Mouse (Mus musculus) heart, postnatal 0 days (tissue): ENCODE data around the gene Lpar5. TPM values are rescaled to one million over a fixed set of nuclear protein-coding genes. Genes with fewer than 3 reads are reported as not detected.

Experiments
- ATAC-seq: fragments of 200-750 bp; cut with Nextera tagmentation; 2 replicates; pipeline ENCODE4 v1.8.0; 2017; ENCODE audit warnings: low read depth, moderate number of reproducible peaks, moderate library complexity; ENCODE audit not compliant: insufficient read depth
- DNase-seq: peaks from one replicate; pipeline ENCODE4 v3.0.0-alpha.2; 2016; ENCODE audit warnings: low spot score
- H3K27ac ChIP-seq: fragments of 300-500 bp; sonication (generic); 2 replicates; pipeline ENCODE4 v1.5.1; 2014; ENCODE audit warnings: low read depth, mild to moderate bottlenecking
- H3K27me3 ChIP-seq: fragments of 300-500 bp; sonication (generic); 2 replicates; pipeline ENCODE4 v1.6.1; 2014; ENCODE audit warnings: low read length, mixed read lengths; ENCODE audit not compliant: control insufficient read depth, insufficient read depth
- H3K36me3 ChIP-seq: fragments of 300-500 bp; sonication (generic); replicated peaks from 2 replicates; pipeline ENCODE4 v1.6.1; 2014; ENCODE audit warnings: low read length, mixed read lengths; ENCODE audit not compliant: control insufficient read depth, insufficient read depth
- H3K4me1 ChIP-seq: fragments of 300-500 bp; sonication (generic); 2 replicates; pipeline ENCODE4 v1.6.1; 2014; ENCODE audit warnings: antibody characterized with exemption; ENCODE audit not compliant: control insufficient read depth, insufficient read depth
- H3K4me2 ChIP-seq: fragments of 300-500 bp; sonication (generic); 2 replicates; pipeline ENCODE4 v1.6.1; 2014; ENCODE audit warnings: low read depth, mild to moderate bottlenecking, low read length, moderate library complexity
- H3K4me3 ChIP-seq: fragments of 300-500 bp; sonication (generic); 2 replicates; pipeline ENCODE4 v1.5.1; 2014; ENCODE audit warnings: low read depth, low read length
- H3K9ac ChIP-seq: fragments of 300-500 bp; sonication (generic); replicated peaks from 2 replicates; pipeline ENCODE4 v1.6.1; 2014; ENCODE audit warnings: low read depth, low read length, mixed read lengths
- H3K9me3 ChIP-seq: fragments of 300-500 bp; sonication (generic); replicated peaks from 2 replicates; pipeline ENCODE4 v1.6.1; 2016; ENCODE audit warnings: low read length; ENCODE audit not compliant: control insufficient read depth
- CTCF ChIP-seq: IDR thresholded peaks from 2 replicates; pipeline ENCODE4 v1.5.1; 2016; ENCODE audit warnings: antibody characterized with exemption, control low read depth, low read depth
- EP300 ChIP-seq: IDR thresholded peaks from 2 replicates; pipeline ENCODE4 v1.6.1; 2016; ENCODE audit warnings: antibody characterized with exemption, low read depth
- WGBS: fragments of 180-500 bp; shearing (Covaris S2); extraction: QIAGEN DNeasy Blood & Tissue Kit; methylation state at CpG from one replicate; pipeline ENCODE4 v1.1.7; 2014; 5-methylcytosine and 5-hydroxymethylcytosine counted together
- polyA plus RNA-seq: library from polyadenylated mRNA; unstranded; fragments of >200 nt; fragmentation: Nextera tagmentation; extraction: Ambion mirVana; gene quantifications from 2 replicates; pipeline ENCODE4 v1.2.1, GENCODE M21; 2015
- total RNA-seq: library from RNA; depleted of rRNA; stranded (reverse); fragments of >200 nt; gene quantifications from 2 replicates; pipeline ENCODE4 v1.2.3, GENCODE M21; 2014; ENCODE audit warnings: low replicate concordance

The Lpar5 gene
- total and polyA plus RNA-seq, 2 experiments from 2014 or later: 0.12 TPM; not detected in 1

DNA sequence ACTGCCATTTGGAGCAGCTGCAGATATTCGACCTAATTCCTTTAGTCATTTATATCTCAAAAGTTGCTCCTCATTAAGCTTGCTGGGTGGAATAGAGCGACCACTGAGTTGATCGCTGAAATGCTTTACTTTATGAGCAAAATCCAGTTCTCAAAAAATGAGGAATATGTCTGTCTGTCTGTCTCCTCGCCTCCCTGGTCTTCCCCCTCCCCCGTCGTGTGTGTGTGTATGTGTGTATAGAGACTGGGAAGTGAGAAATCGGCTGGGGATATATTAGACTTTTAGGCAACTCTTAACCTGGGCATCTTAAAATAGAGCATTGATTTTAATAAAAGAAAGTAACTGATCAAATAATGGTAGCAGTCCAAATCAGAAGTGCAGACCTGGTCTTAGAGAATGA, 27.5 kb upstream of the Lpar5 start:
- 15% methylated on average over 7 of the region's 7 CpGs for WGBS
- peaks cover 31% of the 10 kb centered on the region for H3K36me3 ChIP-seq

DNA sequence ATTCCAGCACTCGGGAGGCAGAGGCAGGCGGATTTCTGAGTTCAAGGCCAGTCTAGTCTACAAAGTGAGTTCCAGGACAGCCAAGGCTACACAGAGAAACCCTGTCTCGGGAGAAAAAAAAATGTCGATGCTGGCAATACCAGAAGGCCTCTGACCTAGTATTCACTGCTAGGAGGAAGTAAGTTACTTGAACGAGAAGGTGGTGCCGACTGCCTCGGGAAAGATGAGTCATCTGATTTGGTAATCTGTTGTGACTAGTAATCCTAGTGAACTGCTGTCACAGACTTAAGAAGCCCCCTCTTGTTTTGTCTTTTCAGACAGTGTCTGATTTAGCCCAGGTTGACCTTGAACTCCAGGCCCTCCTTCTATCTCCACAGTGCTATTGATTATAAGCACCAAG, 26.7 kb upstream of the Lpar5 start:
- no peak overlapping the region for H3K4me2 ChIP-seq
- no peaks in the 10 kb centered on the region for H3K27me3 ChIP-seq
- WGBS: 67% methylated on average over 7 of the region's 7 CpGs
- peaks cover 28% of the 10 kb centered on the region for H3K36me3 ChIP-seq
- peaks cover 13% of the 10 kb centered on the region for H3K4me1 ChIP-seq
- H3K9me3 ChIP-seq: no peaks in the 10 kb centered on the region
- ATAC-seq (no peak), DNase-seq (no peak)
- TF ChIP-seq CTCF (no peak), EP300 (no peak)
- H3K9ac ChIP-seq: no peak overlapping the region
- no peak overlapping the region for H3K27ac ChIP-seq
- H3K4me3 ChIP-seq: no peak overlapping the region

More for the DNA sequence above, 27.5 kb upstream of the Lpar5 start:
- no peaks in the 10 kb centered on the region for H3K9me3 ChIP-seq
- peak overlapping the region; percentile 75 for H3K4me3 ChIP-seq
- ATAC-seq (no peak), DNase-seq (no peak)
- H3K27me3 ChIP-seq: no peaks in the 10 kb centered on the region
- H3K4me2 ChIP-seq: peak overlapping the region; percentile 88
- no peak for TF ChIP-seq EP300
- TF ChIP-seq CTCF: no peak
- H3K4me1 ChIP-seq: peaks cover 13% of the 10 kb centered on the region
- H3K9ac ChIP-seq: peak overlapping the region; percentile 43
- peak overlapping the region; percentile 72 for H3K27ac ChIP-seq

DNA sequence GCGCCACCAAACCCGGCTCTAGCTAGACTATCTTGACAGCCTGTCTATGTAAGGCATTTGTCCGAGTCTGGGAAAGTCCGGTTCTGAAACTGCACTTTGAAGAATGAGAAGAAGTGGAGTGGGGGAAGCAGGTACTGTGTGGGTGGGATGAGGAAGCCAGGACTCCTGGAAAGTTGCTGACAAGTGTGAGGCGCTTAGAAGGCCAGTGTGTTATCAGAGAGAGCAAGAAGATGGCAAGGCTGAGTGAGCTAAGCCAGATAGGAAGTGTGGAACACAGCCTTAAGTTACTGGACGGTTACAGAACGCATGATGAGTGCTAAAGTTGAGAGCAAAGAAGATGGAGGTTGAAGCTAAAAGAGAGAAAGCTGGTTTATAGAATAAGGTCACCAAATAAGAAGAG, 25.6 kb upstream of the Lpar5 start:
- TF ChIP-seq CTCF (no peak), EP300 (no peak)
- no peaks in the 10 kb centered on the region for H3K27me3 ChIP-seq
- no peak for DNase-seq
- H3K4me3 ChIP-seq: no peak overlapping the region
- H3K27ac ChIP-seq: no peak overlapping the region
- no peak overlapping the region for H3K9ac ChIP-seq
- no peak for ATAC-seq
- H3K4me1 ChIP-seq: peaks cover 13% of the 10 kb centered on the region
- H3K36me3 ChIP-seq: peaks cover 25% of the 10 kb centered on the region
- no peak overlapping the region for H3K4me2 ChIP-seq
- WGBS: 74% methylated on average over 7 of the region's 7 CpGs
- H3K9me3 ChIP-seq: no peaks in the 10 kb centered on the region

DNA sequence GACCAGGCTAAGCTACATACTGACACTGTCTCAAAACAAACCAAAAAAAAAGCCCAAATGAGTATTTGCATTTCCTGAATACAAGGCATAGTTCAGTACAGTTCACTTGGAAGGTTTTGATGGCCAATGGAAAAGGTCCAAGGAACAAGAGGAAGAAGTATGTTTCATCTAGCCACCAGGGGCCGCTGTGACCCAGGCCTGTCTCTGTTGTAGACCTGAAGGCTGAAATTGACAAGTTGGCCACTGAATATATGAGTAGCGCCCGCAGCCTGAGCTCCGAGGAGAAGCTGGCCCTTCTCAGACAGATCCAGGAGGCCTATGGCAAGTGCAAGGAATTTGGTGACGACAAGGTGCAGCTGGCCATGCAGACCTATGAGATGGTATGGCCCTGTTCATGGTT, 21.0 kb upstream of the Lpar5 start:
- Histone ChIP-seq H3K4me2 (no peak overlapping the region), H3K9ac (no peak overlapping the region), H3K36me3 (peaks cover 69% of the 10 kb centered on the region), H3K27ac (no peak overlapping the region), H3K27me3 (no peaks in the 10 kb centered on the region), H3K4me3 (no peak overlapping the region), H3K4me1 (no peaks in the 10 kb centered on the region), H3K9me3 (no peaks in the 10 kb centered on the region)
- TF ChIP-seq EP300 (no peak), CTCF (peak; percentile 91)
- ATAC-seq (peak; percentile 67; the same call in 1 of the 2 replicates), DNase-seq (peak; percentile 84)
- WGBS: 26% methylated on average over 5 of the region's 5 CpGs

DNA sequence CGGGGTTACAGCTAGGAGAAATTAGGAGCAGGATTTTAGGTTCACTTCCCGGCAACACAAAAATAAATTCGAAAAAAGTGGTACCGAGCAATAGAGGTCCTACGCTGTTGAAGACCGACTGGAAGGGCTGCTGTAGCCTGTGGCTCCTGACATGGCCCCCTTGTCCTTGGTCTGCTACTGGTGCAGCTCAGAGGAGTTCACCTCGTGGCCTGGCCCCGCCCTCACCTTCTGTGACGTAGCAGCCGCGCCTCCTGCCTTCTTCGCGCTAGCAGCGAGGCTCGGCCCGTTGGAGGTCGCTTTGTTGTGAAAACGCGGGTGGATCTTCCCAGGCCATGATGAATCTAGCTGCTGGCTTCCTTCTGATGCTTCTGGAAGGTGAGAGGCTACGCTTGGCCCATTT, 18.0 kb upstream of the Lpar5 start, which contains the start of gene Acrbp:
Acrbp (plus strand) TSS at position 12 of the 400 bp plus-strand sequence.
- Histone ChIP-seq H3K9me3 (no peaks in the 10 kb centered on the region), H3K27me3 (no peaks in the 10 kb centered on the region), H3K36me3 (peaks cover 80% of the 10 kb centered on the region), H3K4me2 (no peak within 1 kb of the TSS), H3K9ac (no peak within 1 kb of the TSS), H3K27ac (no peak within 1 kb of the TSS), H3K4me1 (no peaks in the 10 kb centered on the region), H3K4me3 (no peak within 1 kb of the TSS)
- ATAC-seq (no peak), DNase-seq (no peak)
- no peak for TF ChIP-seq CTCF
- TF ChIP-seq EP300: no peak
- WGBS: 49% methylated on average over 20 of the region's 20 CpGs

DNA sequence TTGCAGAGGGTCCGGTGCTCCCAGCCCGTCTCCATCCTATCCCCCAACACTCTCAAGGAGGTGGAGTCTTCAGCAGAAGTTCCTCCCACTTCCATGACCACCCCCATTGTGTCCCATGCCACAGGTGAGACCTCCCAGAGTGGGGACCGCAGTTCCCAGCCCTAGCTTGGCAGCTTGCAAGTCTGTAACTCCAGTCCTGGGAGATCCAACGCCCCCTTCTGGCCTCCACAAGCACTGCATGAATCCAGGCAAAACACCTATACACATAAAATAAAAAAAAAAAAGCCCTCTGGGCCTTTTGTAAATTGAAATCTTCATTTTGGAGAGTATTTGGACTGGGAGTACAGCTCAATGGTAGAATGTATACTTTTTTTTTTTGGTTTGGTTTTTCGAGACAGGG, 16.5 kb upstream of the Lpar5 start:
- H3K9me3 ChIP-seq: no peaks in the 10 kb centered on the region
- no peaks in the 10 kb centered on the region for H3K4me1 ChIP-seq
- H3K27me3 ChIP-seq: no peaks in the 10 kb centered on the region
- ATAC-seq: no peak
- TF ChIP-seq CTCF (peak; percentile 22), EP300 (no peak)
- 62% methylated on average over 5 of the region's 5 CpGs for WGBS
- no peak overlapping the region for H3K27ac ChIP-seq
- H3K36me3 ChIP-seq: peaks cover 73% of the 10 kb centered on the region
- no peak overlapping the region for H3K9ac ChIP-seq
- H3K4me2 ChIP-seq: no peak overlapping the region
- no peak for DNase-seq
- no peak overlapping the region for H3K4me3 ChIP-seq
